Mouse (Mus musculus): ENCODE data around the gene Polr1e.

- TF ChIP-seq CTCF (IDR thresholded peaks at IDR 0.05; ENCODE audit: borderline replicate concordance, extremely low read depth, insufficient read depth, insufficient read length) (no peak), POLR2A (IDR thresholded peaks at IDR 0.05; ENCODE audit: borderline replicate concordance, extremely low read depth, insufficient read depth, insufficient read length, poor library complexity, severe bottlenecking) (no peak)
Measured at GRCm38 (mm10) chr4:45010806-45011415, 7.5 kb upstream of the Polr1e start.
